Comparison of ENCODE assay signal across 9 mouse cellular contexts in genomic region chr1:87028786-87029185, GRCm38 (mm10).
A peak's percentile ranks its signal among the peaks of the same experiment; 100 is the strongest.
DNase-seq lines count a peak whose midpoint lies in the region; ATAC-seq lines count a peak whose summit lies in the region.
"Had no signal": no experiment of that assay in that cellular context is flagged by ENCODE, and none has a peak within 500 bp of the region (broad histone marks: within the 10 kb centered on the region; RNA-seq: fewer than 3 reads in every experiment).

No protein-coding gene starts in this region.

- H3K9ac ChIP-seq in kidney, embryonic 14.5 days (ENCODE audit: low read depth, low read length) = no peak overlapping the region
- H3K9ac ChIP-seq: intestine, embryonic 15.5 days; liver, postnatal 0 days had no signal

- H3K9me3 ChIP-seq in kidney, embryonic 14.5 days (ENCODE audit: control insufficient read depth, low read length) = no peaks in the 10 kb centered on the region
- H3K9me3 ChIP-seq: intestine, embryonic 15.5 days had no signal

- peak; percentile 62 to 72 for DNase-seq in kidney, adult 8-10 months
- peak; percentile 44 for DNase-seq in cerebellum, adult 11 months
- peak; percentile 80 to 83 for DNase-seq in heart, postnatal 10 days
- no peak for DNase-seq in testis, postnatal 14 days (ENCODE audit: low spot score)
- no peak for DNase-seq in urinary bladder, adult 2 months (ENCODE audit: low spot score)
- DNase-seq: liver, postnatal 0 days had no signal

- H3K27me3 ChIP-seq in kidney, embryonic 14.5 days (ENCODE audit: control insufficient read depth, insufficient read depth, low read length) = no peaks in the 10 kb centered on the region
- H3K27me3 ChIP-seq: intestine, embryonic 15.5 days had no signal

- no peak for ATAC-seq in kidney, embryonic 14.5 days (ENCODE audit: low FRiP score, low TSS enrichment)
- peak; percentile 60 for ATAC-seq in megakaryocyte progenitor cell, adult 5-6 weeks (replicated peaks; ENCODE audit: poor library complexity)
- ATAC-seq: intestine, embryonic 15.5 days; liver, postnatal 0 days had no signal

- no peak overlapping the region for H3K27ac ChIP-seq in kidney, embryonic 14.5 days (ENCODE audit: low read depth, low read length)
- H3K27ac ChIP-seq: intestine, embryonic 15.5 days had no signal

- H3K4me1 ChIP-seq in kidney, embryonic 14.5 days (ENCODE audit: control insufficient read depth, insufficient read depth, low read length) = 0 out of 2 replicates have a peak, but pooled peaks cover 5% of the 10 kb centered on the region
- H3K4me1 ChIP-seq: intestine, embryonic 15.5 days had no signal

- H3K36me3 ChIP-seq in kidney, embryonic 14.5 days (ENCODE audit: control insufficient read depth, insufficient read depth, low read length) = no peaks in the 10 kb centered on the region
- H3K36me3 ChIP-seq: intestine, embryonic 15.5 days had no signal

- WGBS in kidney, embryonic 14.5 days = 66% methylated on average over 2 of the region's 2 CpGs

- H3K4me2 ChIP-seq in kidney, embryonic 14.5 days (replicated peaks; ENCODE audit: low read depth, low read length) = no peak overlapping the region
- H3K4me2 ChIP-seq: intestine, embryonic 15.5 days had no signal

- no peak overlapping the region for H3K4me3 ChIP-seq in kidney, embryonic 14.5 days (ENCODE audit: low read length)
- H3K4me3 ChIP-seq: intestine, embryonic 15.5 days had no signal

- intact Hi-C loops in heart, postnatal 10 days (cut with DNase I) = no loop called here

Comparison
In these comparisons a context has a peak if more than half of its experiments do, and no peak if none do; other contexts are left out.
1. DNase-seq: peak in kidney, adult 8-10 months (2 of 2), cerebellum, adult 11 months (single experiment) and heart, postnatal 10 days (2 of 2); none in testis, postnatal 14 days (single experiment) and urinary bladder, adult 2 months (single experiment).